Mouse (Mus musculus) spleen, adult 2 months (tissue): Measurements from ENCODE around the gene Ly6g6c. TPM values are rescaled to one million over a fixed set of nuclear protein-coding genes. Genes with fewer than 3 reads are reported as not detected.

Source experiments
- DNase-seq, 2 experiments: peaks; one replicate each; pipeline versions ENCODE4 v3.0.0 to v3.0.0-alpha.2; 2012 to 2021; ENCODE audit warnings: low spot score in 2 of 2, low read depth in 1 of 2
- H3K27ac ChIP-seq: fragments of 200-500 bp; 2 replicates; pipeline ENCODE4 v1.5.1; 2012; ENCODE audit warnings: low read length, inconsistent platforms; ENCODE audit not compliant: insufficient read depth
- H3K27me3 ChIP-seq: fragments of 200-500 bp; 2 replicates; pipeline ENCODE4 v1.6.1; 2012; ENCODE audit warnings: mild to moderate bottlenecking, moderate library complexity, low read length, inconsistent platforms; ENCODE audit not compliant: control insufficient read depth, insufficient read depth
- H3K36me3 ChIP-seq: fragments of 200-500 bp; 2 replicates; pipeline ENCODE4 v1.6.1; 2012; ENCODE audit warnings: mild to moderate bottlenecking, low read length, inconsistent platforms; ENCODE audit not compliant: control insufficient read depth, insufficient read depth
- H3K4me1 ChIP-seq: fragments of 200-500 bp; 2 replicates; pipeline ENCODE4 v1.6.1; 2011; ENCODE audit warnings: inconsistent platforms; ENCODE audit not compliant: control insufficient read depth, insufficient read depth, insufficient read length
- H3K4me3 ChIP-seq: fragments of 200-500 bp; 2 replicates; pipeline ENCODE4 v1.5.1; 2011; ENCODE audit warnings: mild to moderate bottlenecking, inconsistent platforms; ENCODE audit not compliant: insufficient read depth, insufficient read length; ENCODE audit errors: extremely low read depth
- CTCF ChIP-seq: fragments of 200-500 bp; IDR thresholded peaks from 2 replicates; pipeline ENCODE4 v1.5.1; 2011; ENCODE audit warnings: mild to moderate bottlenecking, inconsistent platforms; ENCODE audit not compliant: insufficient read depth, insufficient read length, insufficient replicate concordance; ENCODE audit errors: extremely low read depth
- POLR2A ChIP-seq: fragments of 200-500 bp; IDR thresholded peaks from 2 replicates; pipeline ENCODE4 v1.6.1; 2011; ENCODE audit warnings: low read depth, low read length, inconsistent platforms
- WGBS: fragments of 180-500 bp; shearing (Covaris S2); methylation state at CpG from one replicate; pipeline ENCODE4 v1.1.7; 2018; 5-methylcytosine and 5-hydroxymethylcytosine counted together
- polyA plus RNA-seq: library from polyadenylated mRNA; depleted of rRNA; stranded (reverse); fragments of >200 nt; gene quantifications from 2 replicates; pipeline ENCODE4 v1.2.3, GENCODE M21; 2012

Ly6g6c gene
- polyA plus RNA-seq, 1 experiment = 0.47 TPM

- 87% methylated on average over 15 of the region's 15 CpGs for WGBS
- DNase-seq = no peak
- TF ChIP-seq POLR2A (no peak), CTCF (no peak)
- no peak overlapping the region for H3K27ac ChIP-seq
- peaks cover 37% of the 10 kb centered on the region for H3K36me3 ChIP-seq
- H3K4me3 ChIP-seq = no peak overlapping the region
- H3K27me3 ChIP-seq = no peaks in the 10 kb centered on the region
- peaks cover 5% of the 10 kb centered on the region; the same call in 1 of the 2 replicates for H3K4me1 ChIP-seq
These were observed 29.5 kb downstream of the Ly6g6c start for GRCm38 (mm10) chr17:35094475-35095365.

GRCm38 (mm10) chr17:35096597-35096996 lies 31.4 kb downstream of the Ly6g6c start:
- WGBS = 95% methylated on average over 12 of the region's 12 CpGs
- no peaks in the 10 kb centered on the region for H3K27me3 ChIP-seq
- no peak overlapping the region for H3K27ac ChIP-seq
- H3K36me3 ChIP-seq = peaks cover 50% of the 10 kb centered on the region
- H3K4me1 ChIP-seq = no peaks in the 10 kb centered on the region
- TF ChIP-seq CTCF = no peak
- TF ChIP-seq POLR2A = no peak
- H3K4me3 ChIP-seq = no peak overlapping the region
- no peak for DNase-seq

- DNase-seq = no peak
- H3K36me3 ChIP-seq = peaks cover 51% of the 10 kb centered on the region
- TF ChIP-seq POLR2A = no peak
- TF ChIP-seq CTCF = no peak
- 92% methylated on average over 12 of the region's 12 CpGs for WGBS
- no peak overlapping the region for H3K4me3 ChIP-seq
- no peaks in the 10 kb centered on the region for H3K4me1 ChIP-seq
- no peaks in the 10 kb centered on the region for H3K27me3 ChIP-seq
- H3K27ac ChIP-seq = no peak overlapping the region
These were observed 32.0 kb downstream of the Ly6g6c start for GRCm38 (mm10) chr17:35097164-35097655.

- no peak for DNase-seq
- 88% methylated on average over 10 of the region's 10 CpGs for WGBS
- Histone ChIP-seq H3K4me1 (no peaks in the 10 kb centered on the region), H3K4me3 (no peak overlapping the region), H3K36me3 (peaks cover 47% of the 10 kb centered on the region), H3K27ac (no peak overlapping the region), H3K27me3 (no peaks in the 10 kb centered on the region)
- no peak for TF ChIP-seq CTCF
- TF ChIP-seq POLR2A = no peak
These were observed 35.1 kb downstream of the Ly6g6c start for GRCm38 (mm10) chr17:35100196-35100765.

GRCm38 (mm10) chr17:35101161-35101560 lies 36.0 kb downstream of the Ly6g6c start:
- no peaks in the 10 kb centered on the region for H3K4me1 ChIP-seq
- no peak overlapping the region for H3K27ac ChIP-seq
- no peaks in the 10 kb centered on the region for H3K27me3 ChIP-seq
- H3K36me3 ChIP-seq = peaks cover 46% of the 10 kb centered on the region
- DNase-seq = no peak
- no peak overlapping the region for H3K4me3 ChIP-seq
- 94% methylated on average over 11 of the region's 11 CpGs for WGBS
- TF ChIP-seq CTCF (no peak), POLR2A (no peak)

GRCm38 (mm10) chr17:35102299-35102698 lies 37.1 kb downstream of the Ly6g6c start:
- H3K27ac ChIP-seq = no peak overlapping the region
- no peaks in the 10 kb centered on the region for H3K27me3 ChIP-seq
- peaks cover 36% of the 10 kb centered on the region for H3K36me3 ChIP-seq
- H3K4me3 ChIP-seq = no peak overlapping the region
- no peaks in the 10 kb centered on the region for H3K4me1 ChIP-seq
- 88% methylated on average over 8 of the region's 8 CpGs for WGBS
- no peak for DNase-seq
- TF ChIP-seq CTCF = no peak
- TF ChIP-seq POLR2A = no peak

GRCm38 (mm10) chr17:35103221-35103690 lies 38.1 kb downstream of the Ly6g6c start:
- Histone ChIP-seq H3K4me1 (no peaks in the 10 kb centered on the region), H3K4me3 (no peak overlapping the region), H3K27ac (no peak overlapping the region), H3K27me3 (no peaks in the 10 kb centered on the region), H3K36me3 (peaks cover 34% of the 10 kb centered on the region)
- 69% methylated on average over 6 of the region's 6 CpGs for WGBS
- TF ChIP-seq CTCF = no peak
- TF ChIP-seq POLR2A = no peak
- no peak for DNase-seq
